Mouse (Mus musculus) ES-CJ7 (cell line): ENCODE data around the gene Tdrd6.
A peak's percentile ranks its signal among the peaks of the same experiment; 100 is the strongest.

Experiments used
- DNase-seq: peaks from one replicate; pipeline ENCODE4 v3.0.0; 2011; ENCODE audit warnings: low read depth, low spot score

The Tdrd6 gene

GRCm38 (mm10) chr17:43629496-43630426 is at the start of gene Tdrd6:
Gene Tdrd6, minus strand, starts transcription at chr17:43630299.
- no peak for DNase-seq

- DNase-seq: no peak
Observed at GRCm38 (mm10) chr17:43677317-43677716, 47.2 kb upstream of the Tdrd6 start.

DNA sequence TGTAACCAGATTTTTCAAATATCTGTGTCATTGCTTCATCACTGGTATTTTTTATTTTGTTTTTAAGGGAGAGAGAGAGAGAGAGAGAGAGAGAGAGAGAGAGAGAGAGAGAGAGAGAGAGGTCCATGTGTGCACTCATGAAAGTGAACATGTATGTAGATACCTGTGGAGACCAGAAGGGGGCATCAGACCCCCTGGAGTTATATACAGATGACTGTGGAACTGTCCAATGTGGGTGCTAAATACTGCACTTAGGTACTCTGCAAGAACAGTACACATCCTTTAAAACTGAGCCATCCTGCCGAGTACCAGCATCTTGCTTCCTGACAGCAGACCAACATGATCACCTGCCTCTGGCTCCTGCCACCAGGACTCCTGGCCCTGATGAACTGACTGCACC is 46.1 kb upstream of the Tdrd6 start:
- peak; percentile 44 for DNase-seq

DNA sequence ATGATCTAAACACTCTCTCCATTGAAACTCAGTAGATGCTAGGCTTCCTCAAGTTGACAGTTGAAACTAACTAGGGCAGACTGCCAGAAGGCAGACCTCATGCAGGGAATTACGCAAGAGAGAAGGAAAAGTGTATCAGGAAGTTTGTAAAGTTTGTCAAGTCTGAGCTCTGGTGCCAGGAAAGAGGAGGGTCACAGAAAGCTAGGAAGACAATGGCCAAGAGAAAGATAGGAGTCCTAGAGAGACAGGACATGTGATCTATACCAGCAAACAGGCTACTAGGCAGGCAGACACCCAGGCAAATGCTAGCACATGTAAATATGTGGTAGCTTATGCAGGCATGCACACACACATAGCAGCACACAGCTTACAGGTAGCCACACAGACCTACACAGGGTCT is 45.1 kb upstream of the Tdrd6 start:
- DNase-seq: no peak

DNA sequence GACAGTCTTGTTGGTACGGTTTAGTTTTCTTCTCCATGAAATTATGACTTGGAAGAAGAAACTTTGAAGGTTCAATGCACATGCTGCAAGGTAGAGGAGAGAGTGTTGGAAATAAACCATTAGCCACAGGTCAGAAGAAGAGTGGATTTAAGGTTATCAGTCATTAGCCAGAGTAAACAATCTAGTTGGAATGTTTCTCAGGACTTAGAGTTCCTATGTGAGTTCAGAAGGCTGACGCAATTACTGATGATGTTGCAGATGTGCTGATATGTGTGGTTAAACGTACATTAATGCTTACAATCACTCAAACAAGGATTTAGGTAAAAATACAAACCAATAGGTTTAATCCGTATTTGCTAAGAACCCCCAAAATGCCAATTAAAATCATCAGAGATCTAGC is 41.8 kb upstream of the Tdrd6 start:
- DNase-seq: no peak

DNA sequence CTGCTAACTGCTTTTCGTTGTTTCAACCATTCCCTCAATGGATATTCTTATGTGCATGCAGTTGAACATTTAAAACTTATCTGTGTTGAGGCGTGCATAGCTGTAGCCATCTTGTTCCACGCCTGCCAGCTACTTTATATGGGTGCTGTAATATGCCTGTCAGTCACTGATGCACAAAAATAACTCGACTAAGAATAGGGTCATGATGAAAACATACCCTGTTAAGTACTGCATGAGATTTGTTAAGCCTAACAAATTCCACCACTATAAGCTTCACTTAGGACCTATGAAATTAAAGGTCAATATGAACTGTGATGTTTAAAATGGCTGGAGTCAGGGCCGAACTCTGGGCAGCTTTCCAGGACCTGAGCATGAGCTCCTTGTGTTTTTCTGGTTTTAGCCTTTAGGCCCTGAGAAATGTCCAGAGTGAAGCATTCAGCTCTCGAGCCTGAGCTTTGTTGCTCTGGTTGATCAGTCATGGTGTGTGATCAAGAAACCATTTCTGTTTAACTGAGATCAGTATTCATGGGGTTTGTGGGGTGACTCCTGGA is 39.1 kb upstream of the Tdrd6 start:
- DNase-seq: no peak

DNA sequence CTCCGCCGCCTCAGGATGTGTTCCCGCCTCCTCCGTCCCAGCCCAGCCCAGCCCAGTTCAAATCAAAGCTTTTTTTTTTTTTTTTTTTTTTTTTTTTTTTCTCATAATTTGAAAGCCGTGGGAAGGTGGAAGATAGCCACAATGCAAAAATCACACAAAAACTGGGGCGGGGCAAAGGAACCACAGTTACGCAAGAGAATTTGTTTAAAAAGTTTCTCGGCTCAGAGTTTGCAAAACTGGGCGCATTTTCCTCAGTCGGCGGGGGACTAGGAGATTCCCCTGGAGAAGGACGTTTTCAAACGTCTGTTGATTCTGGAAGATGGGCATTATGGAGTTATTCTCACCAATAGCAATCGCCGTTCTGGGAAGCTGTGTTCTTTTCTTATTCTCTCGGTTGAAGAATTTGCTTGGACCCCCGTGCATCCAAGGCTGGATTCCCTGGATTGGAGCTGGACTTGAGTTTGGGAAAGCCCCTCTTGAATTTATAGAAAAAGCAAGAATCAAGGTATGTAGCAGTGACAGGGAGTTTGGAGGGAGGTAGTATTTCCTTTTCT is 37.3 kb upstream of the Tdrd6 start, which contains the start of gene Cyp39a1:
Gene Cyp39a1 (plus strand): TSS at position 136 of the 554 bp plus-strand sequence.
- DNase-seq: no peak

GRCm38 (mm10) chr17:43666576-43667289 is 36.6 kb upstream of the Tdrd6 start, which contains the start of gene Slc25a27:
Gene Slc25a27, minus strand, starts transcription at chr17:43667214.
- DNase-seq: peak; percentile 95

- DNase-seq: peak; percentile 57
Observed at GRCm38 (mm10) chr17:43651314-43652046, 21.4 kb upstream of the Tdrd6 start.

- peak; percentile 55 for DNase-seq
Observed at GRCm38 (mm10) chr17:43649641-43650436, 19.7 kb upstream of the Tdrd6 start.

GRCm38 (mm10) chr17:43646925-43647324 is 16.8 kb upstream of the Tdrd6 start:
- DNase-seq: no peak

- DNase-seq: no peak
Observed at GRCm38 (mm10) chr17:43645136-43645535, 15.0 kb upstream of the Tdrd6 start.

DNA sequence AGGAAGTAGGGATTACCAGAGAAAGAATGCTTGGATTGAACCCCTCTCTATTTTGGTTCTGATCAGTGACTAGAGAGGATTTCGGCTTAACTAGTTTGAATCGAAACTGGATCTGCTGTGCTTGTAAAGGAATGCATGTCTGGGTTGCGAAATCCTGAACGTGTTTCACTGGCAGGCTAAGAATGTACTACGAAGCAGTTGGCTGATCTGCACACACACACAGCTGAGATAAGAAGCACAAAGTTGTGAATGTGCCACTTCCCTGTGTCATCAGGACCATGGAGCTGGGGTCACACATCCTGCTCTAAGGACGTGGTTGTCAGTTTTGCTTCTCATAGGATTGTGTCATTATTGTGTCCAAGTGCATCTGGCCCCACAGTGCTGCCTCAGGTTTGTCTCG is 14.3 kb upstream of the Tdrd6 start:
- DNase-seq: no peak

- DNase-seq: no peak
Observed at GRCm38 (mm10) chr17:43643191-43643590, 13.1 kb upstream of the Tdrd6 start.

DNA sequence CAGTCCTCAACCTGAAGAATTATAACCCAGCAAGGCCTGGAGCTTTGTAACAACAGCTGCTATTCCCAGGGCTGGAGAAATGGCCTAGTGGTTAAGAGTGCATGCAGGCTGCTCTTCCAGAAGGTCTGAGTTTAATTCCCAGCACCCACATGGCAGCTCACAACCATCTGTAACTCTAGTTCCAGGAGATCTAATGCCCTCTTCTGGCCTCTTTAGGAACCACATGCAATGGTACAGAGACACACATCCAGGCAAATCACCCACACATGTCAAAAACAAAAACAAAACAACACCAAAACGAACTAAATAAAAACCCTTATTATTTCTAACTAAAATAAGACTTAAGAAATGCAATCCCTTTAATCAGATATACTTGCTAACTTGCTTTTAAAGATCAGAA is 10.7 kb upstream of the Tdrd6 start:
- peak; percentile 53 for DNase-seq

DNA sequence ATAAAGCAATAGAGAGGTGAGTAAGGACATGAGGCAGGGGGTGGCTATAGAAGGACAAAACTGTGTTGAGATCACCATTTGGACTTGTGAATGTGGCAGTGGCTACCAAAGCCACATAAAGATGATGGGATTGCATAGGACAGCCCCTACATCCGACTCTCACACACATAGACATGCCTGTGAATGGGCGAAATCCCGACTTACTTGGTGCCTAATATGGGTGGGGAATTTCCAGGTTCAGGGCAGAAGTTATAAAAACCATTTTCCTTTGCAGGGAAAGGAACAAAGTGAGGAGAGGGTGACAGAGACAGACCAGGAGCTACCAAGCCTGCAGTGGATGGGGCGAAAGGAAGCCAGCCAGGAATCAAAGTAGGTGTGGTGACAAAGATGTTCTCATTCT is 7.0 kb upstream of the Tdrd6 start:
- DNase-seq: no peak

DNA sequence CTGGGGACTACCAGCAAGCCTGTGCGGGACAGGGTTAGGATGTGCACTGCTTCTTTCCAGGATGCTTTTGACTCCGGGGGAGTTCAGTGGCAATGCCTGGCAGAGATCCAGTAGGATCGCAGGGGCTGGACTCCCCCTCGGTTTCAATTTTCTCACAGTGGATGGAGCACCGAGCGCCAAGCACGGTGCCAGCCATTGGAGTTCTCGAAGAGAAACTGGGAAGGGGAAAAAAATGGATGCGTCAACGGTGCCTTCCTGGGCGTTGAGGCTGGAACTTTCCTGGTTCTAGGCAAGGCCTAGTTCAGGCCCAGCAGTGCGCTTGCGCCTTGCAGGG is 295 bp upstream of the Tdrd6 start:
- no peak for DNase-seq

- no peak for DNase-seq
Observed at GRCm38 (mm10) chr17:43629026-43629495, 1.0 kb downstream of the Tdrd6 start.

DNA sequence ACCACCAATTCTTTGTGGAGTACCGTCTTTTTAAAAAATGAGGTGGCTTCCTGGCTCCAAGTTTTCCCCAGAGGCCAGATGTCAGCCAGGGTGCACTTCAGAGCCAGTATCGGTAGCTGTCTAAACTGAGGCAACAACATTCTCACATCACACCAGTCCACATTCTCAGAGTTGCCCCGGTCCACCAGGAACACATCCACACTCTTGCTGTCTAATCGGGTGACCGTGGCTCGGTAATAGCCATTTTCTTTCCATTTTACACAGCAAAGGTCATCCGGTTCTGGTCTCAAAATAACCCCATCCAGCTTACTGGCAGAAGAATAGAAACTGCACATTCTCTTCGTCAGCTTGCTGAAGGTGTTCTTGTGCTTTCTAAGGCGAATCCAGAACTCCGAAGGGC is 1.9 kb downstream of the Tdrd6 start:
- DNase-seq: no peak

GRCm38 (mm10) chr17:43622076-43622475 is 8.0 kb downstream of the Tdrd6 start:
- DNase-seq: no peak
